Mouse (Mus musculus) heart, postnatal 0 days (tissue): Measurements from ENCODE around the gene Chrne. TPM values are rescaled to one million over a fixed set of nuclear protein-coding genes. Genes with fewer than 3 reads are reported as not detected.

Experiments used
- ATAC-seq: fragments of 200-750 bp; cut with Nextera tagmentation; 2 replicates; pipeline ENCODE4 v1.8.0; 2017; ENCODE audit warnings: low read depth, moderate number of reproducible peaks, moderate library complexity; ENCODE audit not compliant: insufficient read depth
- DNase-seq: peaks from one replicate; pipeline ENCODE4 v3.0.0-alpha.2; 2016; ENCODE audit warnings: low spot score
- H3K27ac ChIP-seq: fragments of 300-500 bp; sonication (generic); 2 replicates; pipeline ENCODE4 v1.5.1; 2014; ENCODE audit warnings: low read depth, mild to moderate bottlenecking
- H3K27me3 ChIP-seq: fragments of 300-500 bp; sonication (generic); 2 replicates; pipeline ENCODE4 v1.6.1; 2014; ENCODE audit warnings: low read length, mixed read lengths; ENCODE audit not compliant: control insufficient read depth, insufficient read depth
- H3K36me3 ChIP-seq: fragments of 300-500 bp; sonication (generic); replicated peaks from 2 replicates; pipeline ENCODE4 v1.6.1; 2014; ENCODE audit warnings: low read length, mixed read lengths; ENCODE audit not compliant: control insufficient read depth, insufficient read depth
- H3K4me1 ChIP-seq: fragments of 300-500 bp; sonication (generic); 2 replicates; pipeline ENCODE4 v1.6.1; 2014; ENCODE audit warnings: antibody characterized with exemption; ENCODE audit not compliant: control insufficient read depth, insufficient read depth
- H3K4me2 ChIP-seq: fragments of 300-500 bp; sonication (generic); 2 replicates; pipeline ENCODE4 v1.6.1; 2014; ENCODE audit warnings: low read depth, mild to moderate bottlenecking, low read length, moderate library complexity
- H3K4me3 ChIP-seq: fragments of 300-500 bp; sonication (generic); 2 replicates; pipeline ENCODE4 v1.5.1; 2014; ENCODE audit warnings: low read depth, low read length
- H3K9ac ChIP-seq: fragments of 300-500 bp; sonication (generic); replicated peaks from 2 replicates; pipeline ENCODE4 v1.6.1; 2014; ENCODE audit warnings: low read depth, low read length, mixed read lengths
- H3K9me3 ChIP-seq: fragments of 300-500 bp; sonication (generic); replicated peaks from 2 replicates; pipeline ENCODE4 v1.6.1; 2016; ENCODE audit warnings: low read length; ENCODE audit not compliant: control insufficient read depth
- CTCF ChIP-seq: IDR thresholded peaks from 2 replicates; pipeline ENCODE4 v1.5.1; 2016; ENCODE audit warnings: antibody characterized with exemption, control low read depth, low read depth
- EP300 ChIP-seq: IDR thresholded peaks from 2 replicates; pipeline ENCODE4 v1.6.1; 2016; ENCODE audit warnings: antibody characterized with exemption, low read depth
- WGBS: fragments of 180-500 bp; shearing (Covaris S2); extraction: QIAGEN DNeasy Blood & Tissue Kit; methylation state at CpG from one replicate; pipeline ENCODE4 v1.1.7; 2014; 5-methylcytosine and 5-hydroxymethylcytosine counted together
- polyA plus RNA-seq: library from polyadenylated mRNA; unstranded; fragments of >200 nt; fragmentation: Nextera tagmentation; extraction: Ambion mirVana; gene quantifications from 2 replicates; pipeline ENCODE4 v1.2.1, GENCODE M21; 2015
- total RNA-seq: library from RNA; depleted of rRNA; stranded (reverse); fragments of >200 nt; gene quantifications from 2 replicates; pipeline ENCODE4 v1.2.3, GENCODE M21; 2014; ENCODE audit warnings: low replicate concordance

Gene Chrne
- total and polyA plus RNA-seq, 2 experiments from 2014 or later, result not detected

- H3K27ac ChIP-seq, result peak within 1 kb of the TSS; percentile 100
- TF ChIP-seq EP300 (no peak; the same call in 1 of the 2 replicates), CTCF (no peak)
- peak within 1 kb of the TSS; percentile 75 for H3K4me2 ChIP-seq
- no peaks in the 10 kb centered on the region for H3K27me3 ChIP-seq
- peak within 1 kb of the TSS; percentile 96 for H3K4me3 ChIP-seq
- H3K9me3 ChIP-seq, result no peaks in the 10 kb centered on the region
- DNase-seq (peak; percentile 87), ATAC-seq (peak; percentile 42)
- H3K9ac ChIP-seq, result peak within 1 kb of the TSS; percentile 99
- H3K36me3 ChIP-seq, result peaks cover 38% of the 10 kb centered on the region
- under 1% methylated on average over 52 of the region's 61 CpGs for WGBS
- H3K4me1 ChIP-seq, result peaks cover 33% of the 10 kb centered on the region
Observed at GRCm38 (mm10) chr11:70654198-70654922, 35.3 kb upstream of the Chrne start, which contains the start of gene Pfn1. Pfn1 (minus strand) TSS chr11:70654644.

- H3K4me1 ChIP-seq, result peaks cover 25% of the 10 kb centered on the region
- no peaks in the 10 kb centered on the region for H3K27me3 ChIP-seq
- H3K9me3 ChIP-seq, result no peaks in the 10 kb centered on the region
- H3K4me2 ChIP-seq, result peak overlapping the region; percentile 75
- peak; percentile 28 for ATAC-seq
- peak overlapping the region; percentile 99 for H3K9ac ChIP-seq
- DNase-seq, result no peak
- peak overlapping the region; percentile 100 for H3K27ac ChIP-seq
- TF ChIP-seq EP300 (peak; percentile 43; the same call in 1 of the 2 replicates), CTCF (no peak)
- peak overlapping the region; percentile 96 for H3K4me3 ChIP-seq
- peaks cover 43% of the 10 kb centered on the region for H3K36me3 ChIP-seq
- WGBS, result under 1% methylated on average over 59 of the region's 63 CpGs
Observed at GRCm38 (mm10) chr11:70653345-70654197, 34.6 kb upstream of the Chrne start.

GRCm38 (mm10) chr11:70652884-70653344 is 33.9 kb upstream of the Chrne start:
- H3K4me3 ChIP-seq, result peak overlapping the region; percentile 96
- H3K27me3 ChIP-seq, result no peaks in the 10 kb centered on the region
- 37% methylated on average over 6 of the region's 6 CpGs for WGBS
- ATAC-seq (no peak), DNase-seq (no peak)
- H3K27ac ChIP-seq, result peak overlapping the region; percentile 100
- H3K9ac ChIP-seq, result peak overlapping the region; percentile 99
- H3K4me1 ChIP-seq, result peaks cover 21% of the 10 kb centered on the region
- peaks cover 44% of the 10 kb centered on the region for H3K36me3 ChIP-seq
- H3K4me2 ChIP-seq, result peak overlapping the region; percentile 75
- TF ChIP-seq EP300 (no peak), CTCF (no peak)
- no peaks in the 10 kb centered on the region for H3K9me3 ChIP-seq

GRCm38 (mm10) chr11:70652029-70652883 is 33.2 kb upstream of the Chrne start:
- Histone ChIP-seq H3K27me3 (no peaks in the 10 kb centered on the region), H3K9me3 (no peaks in the 10 kb centered on the region), H3K4me3 (peak overlapping the region; percentile 96), H3K27ac (peak overlapping the region; percentile 100; the same call in 1 of the 2 replicates), H3K4me2 (peak overlapping the region; percentile 75), H3K4me1 (peaks cover 21% of the 10 kb centered on the region), H3K36me3 (peaks cover 44% of the 10 kb centered on the region), H3K9ac (0 out of 2 replicates have a peak overlapping the region, but pooled peaks have one; percentile 13)
- WGBS, result 45% methylated on average over 12 of the region's 12 CpGs
- ATAC-seq, result no peak
- DNase-seq, result no peak
- TF ChIP-seq EP300, result 0 out of 2 replicates have a peak, but pooled peaks have one; percentile 21
- TF ChIP-seq CTCF, result no peak
